Mouse (Mus musculus) retina, postnatal 1 day (tissue): ENCODE data around the gene 2610318N02Rik.
A peak's percentile ranks its signal among the peaks of the same experiment; 100 is the strongest.
"Not testable (repeated sequence)": the region's sequence is repeated elsewhere in the genome, so short reads cannot be mapped to it uniquely, and the experiment has no call there.

Experiments used
- DNase-seq: peaks from one replicate; pipeline ENCODE4 v3.0.0-alpha.2; 2012

2610318N02Rik gene

GRCm38 (mm10) chr16:17124871-17125520, at the start of gene 2610318N02Rik:
2610318N02Rik (minus strand) TSS chr16:17125167.
- peak; percentile 94 for DNase-seq

GRCm38 (mm10) chr16:17168049-17168448, 43.1 kb upstream of the 2610318N02Rik start:
- DNase-seq = no peak

- DNase-seq = no peak
Observed at GRCm38 (mm10) chr16:17167179-17167578, 42.2 kb upstream of the 2610318N02Rik start.

GRCm38 (mm10) chr16:17165478-17165877, 40.5 kb upstream of the 2610318N02Rik start:
- DNase-seq = not testable (repeated sequence)

GRCm38 (mm10) chr16:17154346-17154745, 29.4 kb upstream of the 2610318N02Rik start:
- no peak for DNase-seq

- no peak for DNase-seq
Observed at GRCm38 (mm10) chr16:17151874-17152273, 26.9 kb upstream of the 2610318N02Rik start.

- no peak for DNase-seq
Observed at GRCm38 (mm10) chr16:17150520-17151258, 25.7 kb upstream of the 2610318N02Rik start.

- peak; percentile 68 for DNase-seq
Observed at GRCm38 (mm10) chr16:17148084-17148483, 23.1 kb upstream of the 2610318N02Rik start.

GRCm38 (mm10) chr16:17147391-17147929, 22.5 kb upstream of the 2610318N02Rik start:
- DNase-seq = peak; percentile 51

GRCm38 (mm10) chr16:17146772-17147235, 21.8 kb upstream of the 2610318N02Rik start, which contains the start of gene Ccdc116:
Ccdc116 (minus strand) TSS chr16:17147229.
- peak; percentile 93 for DNase-seq

- DNase-seq = peak; percentile 72
Observed at GRCm38 (mm10) chr16:17144339-17144738, 19.4 kb upstream of the 2610318N02Rik start, which contains the start of gene Ydjc. Ydjc (plus strand) TSS chr16:17144621.

- no peak for DNase-seq
Observed at GRCm38 (mm10) chr16:17137355-17137754, 12.4 kb upstream of the 2610318N02Rik start.

GRCm38 (mm10) chr16:17132906-17133200, 7.9 kb upstream of the 2610318N02Rik start:
- DNase-seq = peak; percentile 48

GRCm38 (mm10) chr16:17132089-17132905, 7.3 kb upstream of the 2610318N02Rik start, which contains the start of gene Sdf2l1:
Sdf2l1 (minus strand) TSS chr16:17132383.
- peak; percentile 99 for DNase-seq

GRCm38 (mm10) chr16:17131191-17132088, 6.5 kb upstream of the 2610318N02Rik start:
- DNase-seq = no peak

GRCm38 (mm10) chr16:17127292-17127691, 2.3 kb upstream of the 2610318N02Rik start:
- peak; percentile 72 for DNase-seq

GRCm38 (mm10) chr16:17124119-17124870, 672 bp downstream of the 2610318N02Rik start:
- DNase-seq = peak; percentile 66

- DNase-seq = no peak
Observed at GRCm38 (mm10) chr16:17121569-17121968, 3.4 kb downstream of the 2610318N02Rik start.

- DNase-seq = no peak
Observed at GRCm38 (mm10) chr16:17117309-17117799, 7.6 kb downstream of the 2610318N02Rik start.
